Mouse (Mus musculus): ENCODE data around the gene Zp3r.
A peak's percentile ranks its signal among the peaks of the same experiment; 100 is the strongest.
"Not testable (repeated sequence)": the region's sequence is repeated elsewhere in the genome, so short reads cannot be mapped to it uniquely, and the experiment has no call there.

Gene Zp3r

DNA sequence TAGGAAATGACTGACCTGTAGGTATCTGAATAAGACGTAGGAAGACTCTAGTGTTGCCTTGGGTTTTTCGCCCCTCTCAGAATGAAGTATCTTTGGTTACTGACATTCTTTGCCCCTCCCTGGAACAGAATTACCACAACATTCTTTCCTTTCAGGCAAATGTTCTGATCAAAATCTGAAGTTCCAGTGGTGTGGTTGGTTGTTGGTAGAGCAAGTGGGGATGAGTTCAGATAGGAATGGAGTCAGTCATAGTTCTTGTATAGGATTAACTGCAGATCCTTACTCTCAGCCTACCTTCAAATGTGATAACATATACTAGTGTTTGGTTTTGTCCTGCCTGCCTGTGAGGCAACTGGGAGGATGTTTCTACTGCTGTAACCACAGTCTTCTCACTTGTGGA is at the start of gene Zp3r:
Zp3r (minus strand) TSS at position 101 of the 400 bp plus-strand sequence.
- DNase-seq (ENCODE audit: low spot score), result no peak

DNA sequence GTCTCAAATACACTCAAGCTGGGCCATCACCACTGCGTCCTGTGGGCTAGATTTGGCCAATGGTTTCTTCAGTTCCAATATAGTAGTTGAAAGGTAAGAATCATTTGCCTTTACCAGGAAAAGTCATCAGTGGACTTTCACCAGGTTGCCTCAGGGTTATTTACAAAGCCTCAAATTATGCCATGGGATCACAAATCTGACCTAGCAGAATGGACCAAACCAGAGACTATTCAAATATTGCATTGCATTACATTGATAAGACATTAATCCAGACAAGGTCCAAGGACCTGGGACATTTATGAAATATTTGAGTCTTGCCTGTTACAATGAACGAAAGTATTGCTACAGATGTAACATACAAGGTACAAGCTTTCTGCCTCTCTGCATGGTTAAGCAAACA is 49.1 kb upstream of the Zp3r start:
- no peak for DNase-seq (ENCODE audit: low spot score)

DNA sequence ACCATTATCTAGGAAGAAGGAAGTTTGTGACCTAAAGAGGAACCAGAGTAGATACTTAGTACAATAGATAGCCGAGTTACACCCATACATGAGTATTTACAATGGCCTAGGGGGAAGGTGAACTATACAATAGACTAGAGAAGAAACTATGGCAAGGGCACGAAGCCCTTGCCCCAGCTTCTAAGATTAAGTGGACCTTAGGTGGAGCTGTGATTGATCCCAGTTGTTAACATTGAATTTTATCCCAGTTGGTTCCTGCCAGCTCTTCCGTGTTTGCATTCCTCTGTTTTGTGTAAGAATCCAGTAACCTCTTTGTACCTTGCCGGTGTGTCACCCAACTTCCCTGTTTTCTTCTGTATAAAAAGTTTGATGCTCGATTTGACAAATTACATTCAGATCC is 34.2 kb upstream of the Zp3r start:
- not testable (repeated sequence) for DNase-seq (ENCODE audit: low spot score)

DNA sequence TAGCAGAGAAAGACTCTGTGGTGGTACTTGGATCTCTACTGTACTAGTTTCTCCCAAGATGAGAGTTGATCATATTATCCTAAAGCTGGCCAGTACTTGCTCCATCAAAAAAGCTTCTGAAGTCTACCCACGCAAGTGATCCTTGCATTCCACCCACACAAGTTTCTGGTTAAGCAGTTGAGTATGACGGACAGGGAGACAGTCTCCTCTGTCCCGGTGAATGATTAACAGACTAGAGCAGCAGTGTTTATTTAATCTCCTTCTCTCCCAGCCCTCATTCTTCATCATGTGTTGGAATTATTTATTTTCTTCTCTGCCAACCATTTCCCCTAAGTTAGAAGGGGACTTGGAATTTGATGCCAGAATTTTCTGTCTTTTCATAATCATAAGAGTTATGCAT is 32.0 kb upstream of the Zp3r start, which contains the start of gene C4bp:
C4bp (minus strand) TSS at position 179 of the 400 bp plus-strand sequence.
- DNase-seq (ENCODE audit: low spot score), result no peak

DNA sequence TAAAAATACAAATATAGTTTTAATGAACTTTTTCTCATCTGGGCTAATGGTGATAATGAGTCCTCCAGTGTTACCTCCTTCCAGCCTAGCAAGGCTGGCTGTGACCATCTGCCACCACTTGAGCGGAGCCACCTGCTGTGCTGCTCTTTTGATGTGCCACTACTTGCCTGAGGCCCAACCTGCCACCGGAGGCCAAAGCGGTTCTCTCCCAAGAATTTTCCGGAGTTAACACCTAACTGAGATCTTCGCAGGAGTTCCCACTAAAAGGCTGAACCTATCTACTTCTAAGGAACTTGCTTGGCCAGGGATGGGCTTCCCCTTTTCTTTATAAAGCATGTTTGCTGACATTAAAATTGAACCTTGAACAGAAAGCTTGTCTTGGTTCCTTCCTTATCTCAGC is 30.2 kb upstream of the Zp3r start:
- DNase-seq (ENCODE audit: low spot score), result not testable (repeated sequence)

DNA sequence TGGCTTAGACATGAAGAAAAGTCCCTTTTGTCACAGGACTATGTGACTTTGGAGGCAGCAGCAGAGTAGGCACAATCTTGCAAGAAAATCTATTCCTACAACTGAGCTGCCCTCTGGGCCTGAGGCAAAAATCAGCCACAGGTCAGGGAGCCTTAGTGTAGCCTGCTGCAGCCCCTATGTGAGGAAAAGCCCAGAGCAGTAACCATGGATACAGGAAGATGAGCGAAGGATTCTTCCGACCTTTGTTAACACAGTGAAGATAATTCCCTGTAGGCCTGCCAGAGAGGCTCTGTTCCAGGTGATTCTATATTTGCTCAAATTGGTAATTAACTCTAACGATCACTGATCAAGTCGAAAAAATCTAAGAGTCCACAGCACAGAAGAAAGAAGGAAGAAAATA is 14.7 kb upstream of the Zp3r start:
- DNase-seq (ENCODE audit: low spot score), result no peak

DNA sequence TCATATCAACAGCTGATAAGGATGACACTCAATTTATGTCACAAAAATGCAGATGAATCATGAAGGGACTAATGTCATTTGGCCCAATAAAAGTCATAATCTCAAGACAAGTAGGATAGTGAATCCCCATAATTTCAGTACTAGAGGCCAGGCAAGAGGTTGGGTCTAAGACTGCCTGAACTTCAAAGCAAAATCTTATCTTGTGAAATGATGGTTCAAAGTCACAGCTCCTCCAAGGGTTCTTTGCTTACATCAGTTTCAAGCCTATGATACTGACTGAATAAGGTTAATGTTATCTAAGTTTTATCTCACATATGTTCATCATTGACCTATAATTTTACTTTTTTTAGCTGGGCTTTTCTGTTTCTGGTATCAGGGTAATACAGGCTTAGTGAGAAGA is 11.5 kb upstream of the Zp3r start:
- DNase-seq (ENCODE audit: low spot score), result no peak

DNA sequence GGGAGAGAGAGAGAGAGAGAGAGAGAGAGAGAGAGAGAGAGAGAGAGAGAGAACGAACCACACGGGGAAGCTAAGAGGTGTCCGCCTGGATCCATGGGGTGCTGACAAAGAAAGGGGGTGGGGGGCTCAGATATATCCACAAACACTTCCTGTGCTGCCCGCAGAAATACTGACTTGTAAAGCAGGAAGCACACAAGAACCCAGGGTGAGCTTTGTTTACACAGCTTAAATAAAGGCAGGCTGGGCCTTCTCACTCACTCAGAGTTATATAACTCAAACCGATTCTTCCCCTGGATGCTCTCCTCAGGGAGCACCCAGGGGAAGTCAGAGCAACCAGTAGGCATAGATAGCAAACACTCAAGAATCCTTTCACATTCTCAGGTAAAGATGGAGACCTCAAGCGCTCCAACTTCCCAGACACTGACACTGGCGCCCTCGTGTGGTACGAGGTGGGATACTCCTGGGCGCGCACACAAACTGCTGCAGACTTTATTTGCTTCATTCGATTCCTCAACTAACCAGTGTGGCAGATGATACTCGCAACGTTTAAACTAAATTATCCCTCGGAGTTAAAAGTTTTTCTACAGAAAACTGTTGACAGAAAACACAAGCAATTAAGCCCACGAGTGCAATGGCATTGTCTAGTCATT is 4.5 kb upstream of the Zp3r start:
- DNase-seq (ENCODE audit: low spot score), result peak; percentile 61

DNA sequence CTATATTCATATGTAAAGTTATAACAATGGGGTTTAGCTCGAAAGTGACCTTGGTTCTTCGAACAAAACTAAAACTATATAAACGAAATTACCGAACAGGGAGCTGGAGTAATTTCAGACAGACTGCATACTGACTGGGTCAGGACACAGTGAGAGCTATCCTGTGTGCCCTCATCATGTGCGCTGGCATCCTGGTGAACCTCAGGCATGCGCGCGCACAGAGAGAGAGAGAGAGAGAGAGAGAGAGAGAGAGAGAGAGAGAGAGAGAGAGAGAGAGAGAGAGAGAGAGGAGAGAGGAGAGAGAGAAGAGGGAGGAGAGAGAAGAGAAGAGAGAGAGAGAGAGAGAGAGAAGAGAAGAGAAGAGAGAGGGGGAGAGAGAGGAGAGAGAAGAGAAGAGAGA is 3.9 kb upstream of the Zp3r start:
- no peak for DNase-seq (ENCODE audit: low spot score)

DNA sequence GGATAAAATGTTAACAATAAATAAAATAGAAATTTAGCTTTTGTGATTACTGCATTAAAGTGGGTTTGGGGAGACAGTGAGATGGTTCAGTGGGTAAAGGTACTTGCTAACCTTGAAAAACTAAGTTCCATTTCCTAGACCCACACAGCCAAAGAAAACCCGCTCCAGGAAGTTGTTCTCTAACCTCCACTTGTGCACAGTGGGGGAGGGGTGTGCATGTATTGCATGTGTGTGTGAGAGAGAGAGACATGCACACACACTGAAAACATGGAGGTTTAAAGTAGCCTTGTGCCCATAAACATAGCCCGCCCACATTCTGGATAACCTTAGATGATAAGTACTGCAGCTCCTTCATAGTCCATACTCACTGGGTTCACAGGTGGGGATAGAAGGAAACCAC is 33.1 kb downstream of the Zp3r start:
- DNase-seq (ENCODE audit: low spot score), result no peak

DNA sequence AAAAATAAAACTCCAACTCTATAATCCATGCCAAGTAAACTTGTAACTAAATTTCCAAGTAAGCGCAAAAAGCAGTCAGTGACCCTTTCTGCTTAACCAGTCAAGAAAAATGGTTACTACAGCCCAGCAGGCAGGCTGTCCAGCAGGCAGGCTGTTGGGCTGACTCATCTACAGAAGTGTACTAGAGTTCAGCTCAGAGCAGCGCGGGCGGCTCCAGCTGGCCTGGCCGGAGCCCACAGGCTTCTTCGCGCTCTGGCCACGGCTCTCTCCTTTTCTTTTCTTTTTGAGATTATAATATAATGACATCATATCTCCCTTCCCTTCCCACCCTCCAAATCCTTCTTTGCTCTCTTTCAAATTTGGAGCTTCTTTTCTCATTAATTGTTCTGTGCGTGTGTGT is 40.8 kb downstream of the Zp3r start:
- no peak for DNase-seq (ENCODE audit: low spot score)

DNA sequence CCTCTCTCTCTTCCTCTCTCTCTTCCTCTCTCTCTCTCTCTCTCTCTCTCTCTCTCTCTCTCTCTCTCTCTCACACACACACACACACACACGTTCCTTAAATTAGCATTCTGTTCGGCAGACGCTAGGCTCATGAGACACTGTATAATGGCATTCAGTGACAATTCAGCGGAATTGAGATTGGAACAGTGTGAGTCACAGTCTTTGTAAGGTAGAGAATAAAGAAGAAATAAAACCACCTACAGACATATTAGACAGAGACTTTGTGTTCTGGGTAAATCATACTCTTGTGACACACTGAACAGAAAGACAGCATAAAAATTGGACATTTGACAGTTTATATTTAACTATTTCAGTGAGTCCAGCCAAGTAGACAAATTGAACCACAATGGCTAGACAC is 53.0 kb downstream of the Zp3r start:
- no peak for DNase-seq (ENCODE audit: low spot score)

DNA sequence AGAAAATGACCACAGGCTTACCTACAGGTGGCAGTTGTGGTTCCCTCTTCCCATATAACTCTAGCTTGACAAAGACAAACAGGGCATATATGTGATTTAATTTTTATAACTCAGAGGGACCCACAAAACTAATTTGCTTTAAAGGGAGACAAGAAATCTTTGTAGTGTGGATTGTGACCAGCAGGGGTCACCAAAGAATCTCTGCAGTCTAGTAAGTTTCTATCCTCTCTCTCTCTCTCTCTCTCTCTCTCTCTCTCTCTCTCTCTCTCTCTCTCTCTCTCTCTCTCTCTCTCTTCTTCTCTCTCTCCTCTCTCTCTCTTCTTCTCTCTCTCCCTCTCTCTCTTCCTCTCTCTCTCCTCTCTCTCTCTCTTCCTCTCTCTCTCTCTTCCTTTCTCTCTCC is 53.5 kb downstream of the Zp3r start:
- DNase-seq (ENCODE audit: low spot score), result no peak

DNA sequence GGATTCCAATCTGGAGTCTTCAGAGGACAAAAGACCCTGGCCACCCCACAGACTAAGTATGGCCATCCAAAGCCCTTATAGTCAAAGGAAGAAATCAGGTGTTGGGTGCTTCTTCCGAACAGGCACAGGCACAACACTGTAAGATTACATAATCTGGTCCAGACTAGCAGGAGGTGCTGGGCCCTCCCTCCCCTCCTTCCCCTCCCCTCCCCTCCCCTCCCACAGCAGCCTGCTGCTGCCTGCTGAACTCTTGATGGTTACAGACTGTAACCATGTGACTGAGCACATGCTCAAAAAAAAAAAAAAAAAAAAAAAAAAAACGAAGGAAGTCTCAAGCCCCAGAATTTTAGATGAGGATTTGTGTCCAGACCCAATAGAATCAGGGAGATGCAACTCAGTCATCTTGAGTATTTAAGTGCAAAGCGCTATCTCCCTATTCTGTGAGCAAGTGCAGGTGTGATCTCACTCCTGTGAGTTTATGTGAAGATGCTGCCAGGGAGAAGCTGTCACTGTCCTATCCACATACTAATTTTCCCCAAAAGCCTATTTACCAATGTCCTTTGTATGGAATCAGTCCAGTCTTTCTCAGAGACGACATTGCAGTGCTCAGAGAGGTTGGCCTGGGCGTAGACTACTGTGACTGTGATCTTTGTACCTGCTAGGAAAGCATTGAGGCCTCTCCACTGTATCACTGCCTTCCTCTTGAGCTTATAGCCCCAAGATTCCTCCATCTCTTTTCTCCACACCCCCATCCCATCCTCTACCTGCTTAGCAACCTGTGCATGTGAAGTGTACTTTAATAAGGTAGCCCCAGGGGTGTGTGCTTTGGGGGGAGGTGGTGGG is 77.8 kb downstream of the Zp3r start:
- DNase-seq (ENCODE audit: low spot score), result no peak

DNA sequence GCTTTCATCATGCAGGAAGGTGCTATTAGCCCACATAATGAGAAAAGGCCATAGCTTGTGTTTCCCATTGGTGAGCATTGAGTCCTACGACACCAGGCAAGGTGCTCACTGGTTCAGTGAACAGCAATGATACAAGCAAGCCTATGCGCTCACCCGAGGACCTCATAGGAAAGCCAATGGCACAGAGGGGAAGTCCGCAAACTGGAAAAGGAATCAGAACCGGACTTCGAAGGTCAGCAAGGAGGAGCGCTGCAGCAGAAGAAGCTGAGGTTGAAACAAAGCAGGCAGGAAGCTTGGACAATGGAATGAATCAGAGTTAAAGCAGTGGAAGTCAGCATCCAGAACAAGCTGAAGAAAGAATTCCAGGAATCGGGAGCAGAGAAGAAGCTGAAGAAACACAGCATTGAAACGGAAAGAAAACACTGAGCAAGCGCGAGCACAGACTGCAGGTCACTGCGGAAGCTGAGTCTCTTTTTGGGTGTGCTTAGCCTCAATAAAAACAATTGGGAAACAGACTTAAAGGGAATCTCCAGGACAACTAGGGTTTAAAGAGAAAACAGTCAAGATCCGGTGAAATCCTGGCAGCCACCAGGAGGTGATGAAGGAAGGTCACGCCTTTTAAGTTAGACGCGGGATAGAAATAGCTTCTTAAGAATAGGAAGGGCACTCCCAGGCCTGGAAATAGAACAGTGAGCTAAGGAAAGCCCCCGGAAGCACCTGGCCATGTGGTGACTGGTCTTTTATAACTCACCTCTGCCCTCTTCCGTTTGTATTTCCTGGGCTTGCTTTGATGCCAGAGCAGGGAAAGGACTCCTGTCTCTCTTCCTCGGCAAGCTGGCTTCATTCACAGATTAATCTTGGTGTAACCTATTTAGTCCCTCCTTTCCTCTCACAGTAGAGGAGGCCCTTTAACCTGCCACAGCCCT is 78.9 kb downstream of the Zp3r start:
- peak; percentile 27 for DNase-seq (ENCODE audit: low spot score)

DNA sequence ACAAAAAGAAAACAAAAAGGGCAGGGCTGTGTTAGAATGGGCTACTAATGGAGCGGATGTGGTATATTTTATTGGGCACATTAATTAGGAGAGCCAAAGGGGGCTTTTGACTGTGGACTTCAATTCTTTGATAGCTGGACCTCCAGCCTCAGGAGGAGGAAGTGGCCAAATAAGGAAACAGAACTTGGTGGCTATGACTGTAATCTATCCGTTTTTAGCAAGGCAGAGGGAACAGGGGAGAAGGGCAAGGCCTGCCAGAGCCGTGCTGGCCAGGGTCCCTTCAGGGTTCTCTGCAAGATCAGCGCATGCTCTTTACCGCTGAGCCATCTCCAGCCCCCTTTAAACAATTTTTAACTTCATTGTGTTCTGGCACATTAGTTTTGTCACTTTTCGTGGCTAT is 79.7 kb downstream of the Zp3r start:
- DNase-seq (ENCODE audit: low spot score), result no peak

DNA sequence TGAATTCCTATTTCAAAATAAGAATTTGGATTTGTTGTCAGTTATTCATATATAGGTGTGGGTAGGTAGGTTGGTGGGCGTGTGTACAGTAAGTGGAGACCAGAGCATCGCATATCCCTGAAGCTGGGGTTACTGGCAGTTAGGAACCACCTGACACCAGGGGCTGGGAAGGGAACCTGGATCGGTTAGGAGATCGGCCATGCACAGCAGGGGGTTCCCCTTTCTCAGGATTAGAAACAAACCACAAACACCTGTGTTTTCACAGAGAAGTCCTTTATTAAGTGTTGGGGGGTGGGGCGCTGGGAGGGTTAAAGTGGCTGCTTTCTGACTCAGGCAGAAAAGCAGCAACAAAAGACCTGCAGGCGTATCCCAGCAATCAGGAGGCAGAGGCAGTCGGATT is 80.3 kb downstream of the Zp3r start:
- no peak for DNase-seq (ENCODE audit: low spot score)

DNA sequence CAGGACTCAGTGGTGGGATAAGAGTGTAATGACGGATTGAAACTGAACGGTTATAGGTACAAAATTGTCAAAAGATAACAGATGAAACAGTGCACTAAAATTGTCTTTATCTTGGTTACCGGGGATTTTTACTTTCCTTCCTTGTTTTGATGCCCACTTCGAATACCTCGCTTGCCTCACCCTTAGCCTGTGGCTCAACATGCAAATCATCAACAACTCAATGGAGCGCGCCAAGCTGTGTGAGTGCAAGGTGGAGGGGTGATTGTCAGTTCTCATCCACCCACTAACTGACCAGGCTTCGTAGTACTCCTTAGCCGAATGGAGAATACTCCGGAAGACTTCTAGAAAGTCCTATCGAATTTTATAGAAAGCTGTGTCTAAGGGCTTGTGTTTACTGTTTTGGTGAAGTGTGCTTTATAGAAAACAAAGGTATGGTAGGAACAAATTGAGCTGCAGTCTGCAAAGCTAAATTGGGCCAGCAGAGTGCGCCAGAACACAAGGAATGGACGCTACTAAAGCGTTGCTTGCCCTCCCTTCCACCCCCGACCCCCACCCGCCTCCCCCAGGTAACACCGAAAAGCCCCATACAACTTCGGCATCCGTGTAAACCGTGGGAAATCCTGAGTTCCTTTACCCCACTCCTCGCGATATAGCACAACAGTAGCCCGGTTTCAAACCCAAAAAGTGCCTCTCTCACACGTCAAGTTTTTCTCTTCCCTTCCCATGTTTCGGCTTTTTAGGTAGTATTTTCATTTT is 81.6 kb downstream of the Zp3r start:
- DNase-seq (ENCODE audit: low spot score), result peak; percentile 59

Data from spleen, adult 12 weeks (tissue).